Mouse (Mus musculus) forebrain, embryonic 14.5 days (tissue): ENCODE measurements at regions not wholly inside any gene's neighbourhood (a gene's known extent, or its start where the extent isn't known, plus 50 kb on each side); places are given as distances from the start of the nearest gene placed in this dataset.

Experiments used
- ATAC-seq: fragments of 200-750 bp; cut with Nextera tagmentation; 2 replicates; pipeline ENCODE4 v1.8.0; 2017; ENCODE audit warnings: mild to moderate bottlenecking, moderate library complexity
- DNase-seq: peaks from one replicate; pipeline ENCODE4 v3.0.0-alpha.2; 2015; ENCODE audit warnings: low spot score
- H3K27ac ChIP-seq: fragments of 300-500 bp; sonication (generic); 2 replicates; pipeline ENCODE4 v1.5.1; 2014; ENCODE audit warnings: low read depth, mild to moderate bottlenecking, control low read depth, low read length, moderate library complexity
- H3K27me3 ChIP-seq: fragments of 300-500 bp; sonication (generic); replicated peaks from 2 replicates; pipeline ENCODE4 v1.6.1; 2014; ENCODE audit warnings: low read length, control low read depth, mixed read lengths; ENCODE audit not compliant: control insufficient read depth, insufficient read depth
- H3K36me3 ChIP-seq: fragments of 300-500 bp; sonication (generic); 2 replicates; pipeline ENCODE4 v1.6.1; 2014; ENCODE audit warnings: low read length, control low read depth; ENCODE audit not compliant: control insufficient read depth, insufficient read depth
- H3K4me1 ChIP-seq: fragments of 300-500 bp; sonication (generic); 2 replicates; pipeline ENCODE4 v1.6.1; 2014; ENCODE audit warnings: antibody characterized with exemption, low read length, control low read depth; ENCODE audit not compliant: control insufficient read depth, insufficient read depth
- H3K4me2 ChIP-seq: fragments of 300-500 bp; sonication (generic); 2 replicates; pipeline ENCODE4 v1.6.1; 2014; ENCODE audit warnings: mild to moderate bottlenecking, control low read depth, low read length
- H3K4me3 ChIP-seq: fragments of 300-500 bp; sonication (generic); 2 replicates; pipeline ENCODE4 v1.5.1; 2014; ENCODE audit warnings: low read depth, low read length, control low read depth
- H3K9ac ChIP-seq: fragments of 300-500 bp; sonication (generic); 2 replicates; pipeline ENCODE4 v1.6.1; 2014; ENCODE audit warnings: mild to moderate bottlenecking, low read length, control low read depth, moderate library complexity
- H3K9me3 ChIP-seq: fragments of 300-500 bp; sonication (generic); replicated peaks from 2 replicates; pipeline ENCODE4 v1.6.1; 2016; ENCODE audit warnings: low read length, control low read depth, mixed read lengths; ENCODE audit not compliant: control insufficient read depth
- whole genome bisulfite sequencing: fragments of 180-500 bp; shearing (Covaris S2); extraction: QIAGEN DNeasy Blood & Tissue Kit; methylation state at CpG from one replicate; pipeline ENCODE4 v1.1.7; 2014; 5-methylcytosine and 5-hydroxymethylcytosine counted together

DNA sequence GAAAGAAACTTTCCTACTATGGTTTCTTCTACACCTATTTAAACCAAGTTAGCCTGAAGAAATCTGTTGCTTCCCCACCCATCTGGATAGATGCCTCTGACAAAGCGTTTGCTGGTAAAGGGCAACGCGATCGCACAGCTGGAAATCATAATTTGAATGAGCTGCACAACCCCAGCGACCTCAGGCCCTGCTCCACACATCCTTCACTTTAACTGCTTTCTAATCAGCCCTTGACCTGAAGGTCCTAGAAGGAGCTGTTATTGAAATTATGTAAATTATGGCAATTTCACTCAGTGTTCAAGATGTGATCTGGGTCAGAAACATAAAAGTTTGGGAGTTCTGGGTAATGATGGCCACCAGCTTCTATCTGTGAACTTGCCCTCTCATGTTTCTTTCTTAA is 201.5 kb upstream of the Mctp2 start:
- H3K9ac ChIP-seq, result no peak overlapping the region
- no peak overlapping the region for H3K27ac ChIP-seq
- H3K4me2 ChIP-seq, result no peak overlapping the region
- H3K36me3 ChIP-seq, result no peaks in the 10 kb centered on the region
- H3K4me3 ChIP-seq, result no peak overlapping the region
- no peaks in the 10 kb centered on the region for H3K27me3 ChIP-seq
- ATAC-seq (no peak), DNase-seq (no peak)
- H3K4me1 ChIP-seq, result no peaks in the 10 kb centered on the region
- 44% methylated on average over 5 of the region's 5 CpGs for WGBS
- no peaks in the 10 kb centered on the region for H3K9me3 ChIP-seq

DNA sequence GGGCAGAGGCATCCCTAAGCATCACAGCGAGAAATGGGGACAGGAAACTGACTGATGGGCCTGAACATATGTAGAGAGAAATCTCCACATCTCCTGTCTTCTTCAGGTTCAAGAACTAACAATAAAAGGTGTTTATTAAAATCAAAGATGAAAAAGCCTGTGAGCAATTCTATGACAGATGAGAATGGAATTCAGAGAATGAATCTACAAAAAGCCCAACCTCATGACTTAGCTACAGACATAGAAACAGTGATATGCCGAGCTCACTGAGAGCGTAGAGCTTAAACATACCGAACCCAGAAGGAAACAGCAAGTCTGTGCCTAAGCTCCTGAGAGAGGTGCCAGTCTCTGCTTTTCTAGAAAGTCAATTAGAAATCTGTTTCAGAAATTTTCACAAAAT is 203.7 kb upstream of the Mctp2 start:
- Histone ChIP-seq H3K4me3 (no peak overlapping the region), H3K9ac (no peak overlapping the region), H3K27me3 (no peaks in the 10 kb centered on the region), H3K9me3 (no peaks in the 10 kb centered on the region), H3K27ac (no peak overlapping the region), H3K4me2 (no peak overlapping the region), H3K36me3 (no peaks in the 10 kb centered on the region), H3K4me1 (no peaks in the 10 kb centered on the region)
- no peak for ATAC-seq
- 88% methylated on average over 4 of the region's 4 CpGs for WGBS
- DNase-seq, result no peak

DNA sequence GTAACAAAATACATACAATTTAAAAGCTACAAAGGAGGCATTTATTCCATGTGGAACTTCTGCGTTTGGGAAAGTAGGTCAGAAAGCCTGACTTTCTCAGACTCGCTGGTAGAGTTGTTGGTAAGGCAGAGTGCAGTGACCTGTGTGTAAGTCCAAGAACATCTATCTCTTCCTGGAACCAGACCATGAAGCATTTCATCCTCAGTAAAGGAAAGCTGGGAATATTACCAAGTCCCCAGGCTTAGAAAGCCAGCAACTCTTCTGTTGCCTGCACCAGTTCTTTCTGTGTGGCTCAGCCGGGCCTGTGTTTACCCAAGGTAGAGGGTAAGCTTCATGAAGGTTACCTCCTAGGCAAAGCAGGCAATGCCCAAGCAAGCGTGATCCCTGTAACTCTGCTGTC is 207.0 kb upstream of the Mctp2 start:
- no peaks in the 10 kb centered on the region for H3K9me3 ChIP-seq
- no peak overlapping the region for H3K4me3 ChIP-seq
- H3K4me1 ChIP-seq, result no peaks in the 10 kb centered on the region
- H3K4me2 ChIP-seq, result no peak overlapping the region
- no peak for ATAC-seq
- no peaks in the 10 kb centered on the region for H3K36me3 ChIP-seq
- 89% methylated on average over 4 of the region's 4 CpGs for WGBS
- no peaks in the 10 kb centered on the region for H3K27me3 ChIP-seq
- no peak overlapping the region for H3K9ac ChIP-seq
- no peak overlapping the region for H3K27ac ChIP-seq
- no peak for DNase-seq

DNA sequence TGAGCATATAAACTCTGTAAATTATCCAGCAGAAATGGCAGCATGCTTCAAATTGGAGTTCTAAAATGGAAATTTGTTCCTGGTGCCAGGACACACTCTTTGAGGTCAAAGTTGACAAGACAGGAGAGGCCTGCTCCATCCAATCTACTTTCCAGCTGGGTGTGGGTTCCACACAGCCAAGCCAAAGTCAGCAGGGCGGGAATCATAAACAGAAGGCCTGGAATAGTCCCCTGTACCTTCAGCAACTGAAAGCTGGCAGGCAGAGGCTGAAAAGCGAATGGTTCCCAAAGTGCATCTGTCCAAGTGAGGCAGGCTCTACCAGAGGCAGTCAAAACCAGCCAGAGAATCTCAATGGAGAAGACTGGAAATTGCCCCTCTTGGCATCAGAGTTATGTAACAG is 208.4 kb upstream of the Mctp2 start:
- no peak for DNase-seq
- Histone ChIP-seq H3K9me3 (no peaks in the 10 kb centered on the region), H3K4me2 (no peak overlapping the region), H3K27ac (no peak overlapping the region), H3K9ac (no peak overlapping the region), H3K36me3 (no peaks in the 10 kb centered on the region), H3K27me3 (no peaks in the 10 kb centered on the region), H3K4me3 (no peak overlapping the region), H3K4me1 (no peaks in the 10 kb centered on the region; the same call in 1 of the 2 replicates)
- ATAC-seq, result no peak
- WGBS, result 91% methylated on average over 2 of the region's 2 CpGs

DNA sequence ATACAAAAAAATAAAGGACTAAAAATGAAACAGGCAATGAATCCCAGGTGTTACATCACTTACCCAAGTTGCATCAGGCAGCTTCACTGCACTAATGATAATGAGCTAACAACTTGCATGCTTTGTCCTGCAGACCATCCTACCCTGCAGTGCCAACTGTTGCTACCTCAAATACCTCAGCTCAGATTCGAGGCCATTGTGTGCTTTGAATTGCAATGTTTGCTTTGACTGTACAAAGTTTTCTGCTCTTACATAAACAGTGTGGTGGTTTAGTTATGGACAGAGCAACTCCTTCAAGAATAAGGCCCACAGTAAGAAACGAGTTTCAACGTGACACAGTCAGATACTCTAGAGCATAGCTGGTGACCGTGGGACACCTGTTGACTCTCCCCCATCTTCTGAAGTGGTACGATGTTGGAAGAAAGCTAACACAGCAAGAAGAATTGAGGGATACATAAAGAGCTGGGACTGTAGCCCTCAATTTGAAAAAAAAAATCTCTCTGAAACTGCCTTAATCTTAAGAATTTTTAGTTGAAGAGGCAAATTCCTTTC is 212.1 kb upstream of the Mctp2 start:
- no peaks in the 10 kb centered on the region; the same call in 1 of the 2 replicates for H3K4me1 ChIP-seq
- WGBS, result 55% methylated on average over 5 of the region's 5 CpGs
- H3K9me3 ChIP-seq, result no peaks in the 10 kb centered on the region
- H3K36me3 ChIP-seq, result no peaks in the 10 kb centered on the region
- DNase-seq (no peak), ATAC-seq (no peak)
- H3K4me3 ChIP-seq, result no peak overlapping the region
- no peak overlapping the region for H3K27ac ChIP-seq
- H3K4me2 ChIP-seq, result no peak overlapping the region
- no peak overlapping the region for H3K9ac ChIP-seq
- no peaks in the 10 kb centered on the region for H3K27me3 ChIP-seq

DNA sequence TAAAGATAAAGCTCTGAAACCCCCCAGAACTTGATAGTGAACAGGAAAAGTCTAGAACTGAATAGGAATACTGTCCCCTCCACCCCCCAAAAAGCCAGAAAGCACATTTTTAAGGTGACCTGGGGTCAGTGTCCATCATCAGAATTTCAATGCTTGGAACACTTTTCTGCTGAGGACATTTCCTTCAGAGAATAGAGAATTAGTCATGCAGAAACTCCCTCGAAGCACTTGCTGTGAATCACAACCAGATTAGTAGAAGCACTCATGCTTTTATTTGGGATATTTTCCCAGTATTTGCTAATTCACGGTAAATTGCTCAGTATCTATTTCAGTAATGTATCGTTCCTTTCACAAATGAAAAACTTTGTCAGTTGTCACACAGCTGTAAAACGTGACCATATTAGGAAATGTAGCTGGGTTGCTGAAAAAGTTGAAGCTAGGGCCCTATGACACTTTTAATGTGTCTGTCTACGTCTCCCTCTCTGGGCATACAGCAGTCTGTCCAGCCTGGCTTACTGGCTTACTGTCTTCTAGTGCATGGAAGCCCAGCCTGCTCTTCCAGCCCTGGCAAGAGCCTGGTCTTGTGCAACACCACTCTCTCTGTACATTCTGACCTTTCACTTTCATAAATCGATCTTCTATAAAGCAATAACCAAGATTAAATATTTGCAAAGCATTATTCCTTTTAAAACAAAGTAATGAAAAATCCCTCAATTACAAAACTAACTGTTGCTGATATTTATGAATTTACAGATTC is 213.1 kb upstream of the Mctp2 start:
- Histone ChIP-seq H3K9ac (no peak overlapping the region), H3K4me2 (no peak overlapping the region), H3K36me3 (no peaks in the 10 kb centered on the region), H3K27me3 (no peaks in the 10 kb centered on the region), H3K27ac (no peak overlapping the region), H3K4me3 (no peak overlapping the region), H3K4me1 (no peaks in the 10 kb centered on the region; the same call in 1 of the 2 replicates), H3K9me3 (no peaks in the 10 kb centered on the region)
- ATAC-seq (no peak), DNase-seq (no peak)
- 37% methylated on average over 6 of the region's 6 CpGs for WGBS

DNA sequence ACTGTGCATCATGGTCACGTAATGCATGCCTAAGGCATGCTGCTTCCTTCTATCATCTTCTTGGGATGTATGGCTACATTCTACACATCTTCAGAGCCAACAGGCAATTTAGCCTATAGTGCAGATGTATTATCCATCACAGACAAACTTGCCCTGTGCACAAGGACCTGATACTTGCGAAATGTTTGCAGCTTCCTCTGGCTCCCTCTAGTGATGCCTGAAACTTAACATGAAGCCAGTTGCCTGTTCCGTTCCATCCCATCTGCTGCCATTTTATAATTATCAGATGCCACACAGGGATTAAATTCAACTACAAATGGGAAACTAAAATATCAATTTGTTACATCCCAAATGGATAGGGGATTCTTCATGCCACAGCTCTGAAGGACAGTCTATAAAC is 222.5 kb upstream of the Mctp2 start:
- Histone ChIP-seq H3K36me3 (no peaks in the 10 kb centered on the region), H3K27me3 (no peaks in the 10 kb centered on the region), H3K4me3 (no peak overlapping the region), H3K4me2 (no peak overlapping the region), H3K9ac (no peak overlapping the region), H3K4me1 (no peaks in the 10 kb centered on the region), H3K9me3 (no peaks in the 10 kb centered on the region), H3K27ac (no peak overlapping the region)
- 89% methylated on average over 3 of the region's 3 CpGs for WGBS
- ATAC-seq (no peak), DNase-seq (peak; percentile 22)

DNA sequence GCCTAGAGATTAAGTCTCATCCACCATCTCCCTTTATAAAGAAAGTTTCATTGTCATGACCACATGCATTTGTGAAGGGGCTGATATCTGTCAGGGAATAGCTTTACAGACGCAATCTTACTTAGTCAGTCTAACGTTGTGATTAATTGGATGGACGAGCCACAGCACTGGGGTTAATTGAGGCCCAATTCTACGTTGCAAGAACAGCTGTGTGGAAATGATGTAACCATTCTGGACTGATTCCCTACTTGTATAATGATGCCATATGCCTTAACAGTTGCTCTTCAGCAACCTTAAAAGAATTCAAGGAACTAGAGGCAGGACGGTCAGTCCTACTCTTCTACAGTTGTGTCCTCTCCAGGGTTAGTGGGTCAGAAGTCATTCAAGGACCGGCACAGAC is 231.9 kb upstream of the Mctp2 start:
- ATAC-seq (peak; percentile 52; the same call in 1 of the 2 replicates), DNase-seq (peak; percentile 56)
- no peak overlapping the region for H3K27ac ChIP-seq
- no peaks in the 10 kb centered on the region for H3K9me3 ChIP-seq
- H3K4me2 ChIP-seq, result no peak overlapping the region
- H3K27me3 ChIP-seq, result no peaks in the 10 kb centered on the region
- H3K4me1 ChIP-seq, result peaks cover 7% of the 10 kb centered on the region; the same call in 1 of the 2 replicates
- 49% methylated on average over 6 of the region's 6 CpGs for WGBS
- H3K4me3 ChIP-seq, result no peak overlapping the region
- H3K9ac ChIP-seq, result no peak overlapping the region
- H3K36me3 ChIP-seq, result no peaks in the 10 kb centered on the region

DNA sequence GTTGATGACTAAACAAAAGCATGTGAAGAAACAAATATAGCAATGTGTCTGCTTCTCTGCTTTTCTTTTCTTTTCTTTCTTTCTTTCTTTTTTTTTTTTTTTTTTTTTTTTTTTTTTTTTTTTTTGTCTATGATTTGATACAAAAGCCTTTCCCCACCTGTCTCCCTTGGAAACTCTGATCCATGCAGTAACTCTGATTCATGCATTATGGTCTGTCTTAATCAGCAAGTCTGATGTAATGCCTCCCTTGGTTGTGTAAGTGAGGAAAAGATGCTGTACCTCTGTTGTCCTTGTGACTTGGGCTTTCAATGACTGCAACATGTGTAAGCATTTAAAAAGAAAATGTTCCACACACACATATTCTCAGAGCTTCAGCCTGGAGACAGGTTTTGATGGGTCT is 233.5 kb upstream of the Mctp2 start:
- DNase-seq (no peak), ATAC-seq (no peak)
- Histone ChIP-seq H3K4me2 (no peak overlapping the region), H3K4me3 (no peak overlapping the region), H3K9ac (no peak overlapping the region), H3K36me3 (no peaks in the 10 kb centered on the region), H3K27ac (no peak overlapping the region), H3K4me1 (peaks cover 12% of the 10 kb centered on the region; the same call in 1 of the 2 replicates), H3K27me3 (no peaks in the 10 kb centered on the region), H3K9me3 (no peaks in the 10 kb centered on the region)
